Mouse (Mus musculus) limb, embryonic 10.5 days (tissue): ENCODE measurements around the gene Gsg1l. TPM values are rescaled to one million over a fixed set of nuclear protein-coding genes. Genes with fewer than 3 reads are reported as not detected.

Source experiments
- DNase-seq: peaks from one replicate; pipeline ENCODE4 v3.0.0-alpha.2; 2017; ENCODE audit warnings: low spot score
- H3K27ac ChIP-seq: fragments of 300-500 bp; sonication (generic); 2 replicates; pipeline ENCODE4 v1.5.1; 2016; ENCODE audit warnings: mild to moderate bottlenecking
- H3K27me3 ChIP-seq: fragments of 300-500 bp; sonication (generic); 2 replicates; pipeline ENCODE4 v1.6.1; 2016; ENCODE audit warnings: low read depth, mild to moderate bottlenecking; ENCODE audit not compliant: poor library complexity, severe bottlenecking
- H3K36me3 ChIP-seq: fragments of 300-500 bp; sonication (generic); 2 replicates; pipeline ENCODE4 v1.6.1; 2016; ENCODE audit warnings: mild to moderate bottlenecking, moderate library complexity
- H3K4me1 ChIP-seq: fragments of 300-500 bp; sonication (generic); 2 replicates; pipeline ENCODE4 v1.6.1; 2016
- H3K4me3 ChIP-seq: fragments of 300-500 bp; sonication (generic); 2 replicates; pipeline ENCODE4 v1.5.1; 2016; ENCODE audit warnings: mild to moderate bottlenecking, moderate library complexity
- H3K9me3 ChIP-seq: fragments of 300-500 bp; sonication (generic); replicated peaks from 2 replicates; pipeline ENCODE4 v1.6.1; 2016; ENCODE audit warnings: mild to moderate bottlenecking
- WGBS: fragments of 180-500 bp; shearing (Covaris S2); methylation state at CpG from one replicate; pipeline ENCODE4 v1.1.7; 2016; 5-methylcytosine and 5-hydroxymethylcytosine counted together
- polyA plus RNA-seq: library from polyadenylated mRNA; unstranded; fragments of >200 nt; fragmentation: Nextera tagmentation; extraction: Ambion mirVana; gene quantifications from 2 replicates; pipeline ENCODE4 v1.2.1, GENCODE M21; 2016

Gsg1l gene
- polyA plus RNA-seq = 0.18 and 0.61 TPM in 2 replicates

DNA sequence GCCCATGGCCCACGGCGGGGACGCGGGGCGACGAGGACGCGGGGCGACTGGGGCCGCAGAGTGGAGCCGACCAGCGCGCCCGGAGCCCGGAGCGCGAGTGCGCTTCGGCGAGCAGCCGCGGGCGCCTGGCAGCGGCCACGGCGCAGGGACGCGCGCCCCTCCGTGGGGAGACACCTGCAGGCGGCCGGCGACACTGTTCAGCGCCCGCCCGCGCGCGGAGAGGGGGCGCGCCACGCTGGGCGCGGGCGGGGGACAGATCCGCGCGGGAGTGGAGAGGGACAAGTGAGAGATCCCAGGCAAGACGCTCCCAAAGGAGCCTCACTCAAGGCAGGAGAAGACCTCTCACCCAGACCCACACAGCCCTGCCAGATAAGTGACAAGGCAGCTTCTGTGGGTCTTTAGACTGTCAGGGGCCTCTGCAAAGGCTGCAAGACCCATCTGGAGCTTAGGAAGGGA is at the start of gene Gsg1l:
Gene Gsg1l, minus strand, starts transcription at position 126 of the 456 bp plus-strand sequence.
- peaks cover 92% of the 10 kb centered on the region for H3K27me3 ChIP-seq
- H3K9me3 ChIP-seq = no peaks in the 10 kb centered on the region
- H3K36me3 ChIP-seq = no peaks in the 10 kb centered on the region
- H3K4me1 ChIP-seq = peaks cover 45% of the 10 kb centered on the region
- 2% methylated on average over 49 of the region's 49 CpGs for WGBS
- peak; percentile 48 for DNase-seq
- H3K27ac ChIP-seq = peak within 1 kb of the TSS; percentile 50
- H3K4me3 ChIP-seq = peak within 1 kb of the TSS; percentile 63

DNA sequence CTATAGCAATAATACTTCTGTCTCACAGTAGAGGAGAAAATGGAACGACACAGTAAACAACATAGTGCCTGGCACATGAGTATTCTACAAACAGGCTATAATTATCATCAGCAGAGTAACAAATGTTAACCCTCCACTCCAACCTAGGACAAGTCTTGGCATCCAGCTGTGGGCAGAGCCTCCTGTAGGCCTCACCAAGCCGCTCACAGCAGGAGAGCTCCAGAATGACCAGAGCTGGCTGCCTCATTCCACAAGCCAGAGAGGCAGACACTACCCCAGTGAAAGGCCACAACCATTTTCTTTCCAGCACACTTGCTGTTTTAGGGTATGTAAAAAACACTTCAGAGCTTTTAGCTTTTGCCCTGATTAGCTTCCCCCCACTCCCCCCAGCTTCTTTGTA is 45.5 kb upstream of the Gsg1l start:
- Histone ChIP-seq H3K36me3 (peaks cover 91% of the 10 kb centered on the region), H3K4me1 (no peaks in the 10 kb centered on the region), H3K4me3 (no peak overlapping the region), H3K9me3 (no peaks in the 10 kb centered on the region), H3K27me3 (no peaks in the 10 kb centered on the region), H3K27ac (no peak overlapping the region)
- WGBS = 86% methylated on average over 2 of the region's 2 CpGs
- no peak for DNase-seq

DNA sequence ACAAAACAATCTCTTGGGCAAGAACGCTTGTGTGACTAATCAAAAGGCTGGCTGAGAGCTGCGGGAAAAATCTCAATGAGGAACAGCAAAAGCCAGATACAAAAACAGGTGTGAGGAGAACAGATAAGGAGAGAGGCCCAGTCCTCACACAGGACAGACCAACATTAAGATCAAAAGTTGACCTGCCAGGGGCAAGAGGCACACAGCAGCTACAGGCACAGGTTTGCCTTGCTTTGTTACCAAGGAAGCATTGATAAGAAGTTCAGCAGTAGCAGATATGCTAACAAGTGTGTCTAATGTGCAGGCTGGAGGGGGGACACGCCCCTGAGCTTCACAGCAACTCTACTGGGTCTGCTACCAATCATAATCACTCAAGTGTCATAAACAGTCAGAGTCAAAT is 44.3 kb upstream of the Gsg1l start:
- Histone ChIP-seq H3K4me3 (no peak overlapping the region), H3K36me3 (peaks cover 95% of the 10 kb centered on the region), H3K27me3 (no peaks in the 10 kb centered on the region), H3K9me3 (no peaks in the 10 kb centered on the region), H3K27ac (no peak overlapping the region), H3K4me1 (no peaks in the 10 kb centered on the region)
- no peak for DNase-seq
- 82% methylated on average over 3 of the region's 3 CpGs for WGBS

DNA sequence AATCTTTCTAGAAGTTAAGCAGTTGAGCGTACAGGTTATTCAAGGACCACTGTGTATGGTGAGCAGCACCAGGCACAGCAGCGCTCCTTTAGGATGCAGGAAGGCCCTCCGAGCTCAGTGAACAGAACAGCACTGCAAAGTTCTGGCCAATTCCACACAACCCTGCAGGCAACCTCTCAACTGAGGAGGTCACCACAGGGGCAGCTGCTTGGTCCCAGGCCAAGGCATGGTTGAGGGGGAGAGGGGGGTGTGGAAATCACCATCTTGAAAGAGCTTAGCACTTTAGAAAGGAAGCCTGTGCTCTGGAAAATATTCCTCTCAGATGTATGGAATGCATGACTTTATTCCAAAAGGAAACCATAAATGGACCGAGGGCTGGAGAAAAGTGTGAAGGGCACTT is 39.3 kb upstream of the Gsg1l start:
- Histone ChIP-seq H3K27ac (no peak overlapping the region), H3K27me3 (no peaks in the 10 kb centered on the region), H3K4me1 (no peaks in the 10 kb centered on the region), H3K36me3 (peaks cover 93% of the 10 kb centered on the region), H3K9me3 (no peaks in the 10 kb centered on the region), H3K4me3 (no peak overlapping the region)
- DNase-seq = no peak
- 96% methylated on average over 4 of the region's 4 CpGs for WGBS

DNA sequence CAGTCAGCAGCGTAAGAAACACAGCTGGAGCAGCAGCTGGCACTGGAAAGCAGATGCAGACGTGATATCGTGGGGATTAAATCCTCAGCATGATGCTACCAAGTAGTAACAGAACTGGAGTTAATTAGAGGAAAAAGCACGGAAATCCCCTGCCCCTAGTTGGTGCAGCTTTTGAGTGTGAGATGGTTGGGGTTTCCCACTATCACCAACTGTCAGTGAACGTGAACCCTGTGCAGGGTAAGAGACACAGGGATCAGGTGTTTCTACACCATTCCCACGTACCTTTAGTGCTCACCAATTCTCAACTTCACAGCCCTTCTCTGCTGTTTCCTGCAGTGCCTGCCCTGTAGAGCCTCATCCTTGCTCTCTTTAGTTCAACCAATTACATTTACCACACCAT is 37.6 kb upstream of the Gsg1l start:
- 90% methylated on average over 6 of the region's 6 CpGs for WGBS
- Histone ChIP-seq H3K4me1 (no peaks in the 10 kb centered on the region), H3K4me3 (no peak overlapping the region), H3K36me3 (peaks cover 90% of the 10 kb centered on the region), H3K9me3 (no peaks in the 10 kb centered on the region), H3K27me3 (no peaks in the 10 kb centered on the region), H3K27ac (no peak overlapping the region)
- DNase-seq = no peak

DNA sequence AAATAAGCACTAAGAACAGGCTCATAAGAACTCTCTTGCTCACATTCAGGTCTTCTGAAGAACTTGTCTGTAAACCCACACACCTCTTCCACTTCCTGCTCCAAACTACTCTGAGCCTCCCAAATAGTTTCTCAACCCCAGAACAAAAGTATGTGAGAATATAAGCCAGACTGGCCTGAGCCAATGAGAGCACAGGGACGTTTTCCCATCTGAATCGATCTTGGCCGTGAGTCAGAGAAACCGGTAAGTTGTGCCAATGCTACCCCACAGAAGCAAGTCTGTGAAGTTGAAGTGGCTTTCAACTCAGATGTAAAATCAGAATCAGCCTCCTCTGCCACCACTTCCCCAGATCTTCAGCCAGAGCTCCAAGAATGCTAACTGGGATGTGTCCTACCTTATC is 31.1 kb upstream of the Gsg1l start:
- Histone ChIP-seq H3K27ac (no peak overlapping the region), H3K27me3 (no peaks in the 10 kb centered on the region), H3K36me3 (peaks cover 90% of the 10 kb centered on the region), H3K4me3 (no peak overlapping the region), H3K9me3 (no peaks in the 10 kb centered on the region), H3K4me1 (no peaks in the 10 kb centered on the region)
- no peak for DNase-seq
- WGBS = 97% methylated on average over 4 of the region's 4 CpGs

DNA sequence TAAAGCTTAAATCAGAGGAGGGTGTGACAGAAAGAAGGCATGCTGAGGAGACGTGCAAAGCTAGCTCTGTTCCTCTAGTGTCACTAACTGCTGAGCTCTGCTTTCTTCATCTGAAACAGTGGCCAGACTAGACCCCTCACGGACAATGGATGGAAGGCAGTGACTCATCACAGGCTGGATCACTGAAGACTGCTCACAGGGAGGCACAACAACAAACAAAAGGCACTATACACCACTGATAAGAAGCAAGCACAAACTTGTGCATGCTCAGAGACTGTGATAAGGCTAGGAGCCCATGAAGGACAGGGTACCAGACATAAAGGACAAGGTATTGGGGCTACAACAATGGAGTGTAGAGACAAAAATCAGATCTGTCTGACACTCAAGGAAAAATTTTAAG is 29.0 kb upstream of the Gsg1l start:
- Histone ChIP-seq H3K4me1 (no peaks in the 10 kb centered on the region), H3K9me3 (no peaks in the 10 kb centered on the region), H3K36me3 (peaks cover 97% of the 10 kb centered on the region), H3K27me3 (no peaks in the 10 kb centered on the region), H3K27ac (no peak overlapping the region), H3K4me3 (no peak overlapping the region)
- no peak for DNase-seq
- WGBS = 81% methylated on average over 2 of the region's 2 CpGs

DNA sequence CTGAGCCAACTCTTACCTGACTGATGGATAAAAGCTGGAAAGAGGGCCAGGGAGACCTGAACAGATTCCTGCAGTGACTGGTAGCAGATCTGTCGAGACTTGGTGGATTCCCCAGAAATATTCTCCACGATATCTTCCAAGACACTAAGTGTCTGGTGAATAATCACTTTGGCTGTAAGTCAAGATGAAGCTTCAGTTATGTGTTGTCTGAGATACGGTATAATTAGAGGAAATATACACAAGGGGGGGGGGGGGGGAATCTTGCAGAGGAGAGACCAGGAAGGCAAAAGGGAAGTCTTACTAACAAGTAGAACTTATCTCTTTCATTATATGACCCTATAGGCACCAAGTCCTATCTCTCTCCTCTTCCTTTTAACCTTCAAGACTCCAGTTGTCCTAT is 27.7 kb upstream of the Gsg1l start:
- no peak overlapping the region for H3K27ac ChIP-seq
- no peaks in the 10 kb centered on the region for H3K9me3 ChIP-seq
- H3K27me3 ChIP-seq = no peaks in the 10 kb centered on the region
- 94% methylated on average over 3 of the region's 3 CpGs for WGBS
- no peak for DNase-seq
- peaks cover 99% of the 10 kb centered on the region for H3K36me3 ChIP-seq
- no peaks in the 10 kb centered on the region for H3K4me1 ChIP-seq
- no peak overlapping the region for H3K4me3 ChIP-seq

DNA sequence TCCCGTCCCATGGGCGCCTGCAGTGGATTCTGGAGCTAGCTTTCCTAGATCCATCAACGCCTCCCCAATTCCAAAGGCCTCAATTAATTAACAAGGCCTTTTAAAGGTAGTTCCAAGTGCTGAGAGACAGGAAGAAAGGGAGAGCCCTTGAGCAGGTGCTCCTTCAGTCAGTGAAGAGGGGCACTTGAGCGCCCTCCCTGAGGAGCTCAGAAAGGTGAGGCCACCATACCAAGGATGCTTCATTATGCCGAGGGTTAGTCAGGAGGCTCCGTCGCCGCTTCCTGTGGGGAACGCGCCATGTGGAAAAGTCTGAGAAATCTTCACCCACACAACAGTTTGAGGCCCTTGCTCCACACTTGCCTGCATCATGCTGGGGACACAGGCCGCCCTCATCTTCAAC is 18.2 kb upstream of the Gsg1l start:
- Histone ChIP-seq H3K4me3 (no peak overlapping the region), H3K9me3 (no peaks in the 10 kb centered on the region), H3K36me3 (peaks cover 93% of the 10 kb centered on the region), H3K27me3 (no peaks in the 10 kb centered on the region), H3K4me1 (no peaks in the 10 kb centered on the region), H3K27ac (no peak overlapping the region)
- WGBS = 93% methylated on average over 11 of the region's 11 CpGs
- no peak for DNase-seq

DNA sequence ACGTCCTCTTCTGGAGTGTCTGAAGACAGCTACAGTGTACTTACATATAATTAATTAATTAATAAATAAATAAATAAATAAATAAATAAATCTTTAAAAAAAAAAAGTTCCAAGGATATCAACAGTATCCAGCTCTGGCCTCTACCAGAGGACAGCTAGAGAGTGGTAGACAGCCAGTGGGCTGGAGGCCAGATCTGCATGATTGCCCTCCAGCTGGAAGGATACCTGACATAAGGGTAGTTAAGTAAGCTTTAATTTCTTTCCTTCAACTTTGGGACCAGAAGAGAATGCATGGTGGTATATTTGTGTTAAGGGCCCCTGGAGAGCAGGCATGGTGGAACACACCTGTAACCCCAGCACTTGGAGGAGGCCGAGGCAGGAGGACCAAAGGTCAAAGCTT is 17.6 kb upstream of the Gsg1l start:
- WGBS = 89% methylated on average over 2 of the region's 2 CpGs
- Histone ChIP-seq H3K36me3 (peaks cover 87% of the 10 kb centered on the region), H3K4me1 (no peaks in the 10 kb centered on the region), H3K27me3 (no peaks in the 10 kb centered on the region), H3K4me3 (no peak overlapping the region), H3K9me3 (no peaks in the 10 kb centered on the region), H3K27ac (no peak overlapping the region)
- no peak for DNase-seq

DNA sequence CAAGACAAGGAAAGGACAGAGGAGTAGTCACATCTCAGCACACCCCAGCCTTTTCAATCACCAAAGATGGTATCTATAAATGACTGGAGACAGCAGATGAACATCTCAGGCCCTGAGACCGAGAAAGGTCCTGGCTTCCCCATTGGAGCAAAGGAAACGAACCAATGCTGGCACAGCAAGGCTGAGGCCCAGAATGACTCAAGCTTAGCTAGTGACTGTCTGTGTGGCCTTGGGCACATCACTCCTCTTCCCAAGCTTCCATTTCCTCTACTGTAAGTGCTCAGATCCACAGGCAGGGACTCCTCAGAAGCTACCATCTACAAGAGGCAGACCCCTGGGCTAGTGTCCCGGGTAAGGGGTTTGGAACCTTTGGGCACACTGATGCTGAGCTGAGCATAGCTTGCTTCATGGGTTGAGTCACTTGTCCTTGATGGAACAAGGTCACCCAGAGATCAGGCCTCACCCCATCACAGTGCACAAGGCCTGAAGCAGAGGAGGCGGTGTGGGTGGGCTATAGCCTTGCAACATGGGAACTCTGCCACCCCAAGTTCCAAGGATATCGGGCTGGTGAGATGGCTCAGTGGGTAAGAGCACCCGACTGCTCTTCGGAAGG is 17.1 kb upstream of the Gsg1l start:
- no peaks in the 10 kb centered on the region for H3K4me1 ChIP-seq
- DNase-seq = no peak
- H3K36me3 ChIP-seq = peaks cover 81% of the 10 kb centered on the region
- no peaks in the 10 kb centered on the region for H3K9me3 ChIP-seq
- H3K27me3 ChIP-seq = no peaks in the 10 kb centered on the region
- no peak overlapping the region for H3K4me3 ChIP-seq
- 97% methylated on average over 7 of the region's 7 CpGs for WGBS
- no peak overlapping the region for H3K27ac ChIP-seq

DNA sequence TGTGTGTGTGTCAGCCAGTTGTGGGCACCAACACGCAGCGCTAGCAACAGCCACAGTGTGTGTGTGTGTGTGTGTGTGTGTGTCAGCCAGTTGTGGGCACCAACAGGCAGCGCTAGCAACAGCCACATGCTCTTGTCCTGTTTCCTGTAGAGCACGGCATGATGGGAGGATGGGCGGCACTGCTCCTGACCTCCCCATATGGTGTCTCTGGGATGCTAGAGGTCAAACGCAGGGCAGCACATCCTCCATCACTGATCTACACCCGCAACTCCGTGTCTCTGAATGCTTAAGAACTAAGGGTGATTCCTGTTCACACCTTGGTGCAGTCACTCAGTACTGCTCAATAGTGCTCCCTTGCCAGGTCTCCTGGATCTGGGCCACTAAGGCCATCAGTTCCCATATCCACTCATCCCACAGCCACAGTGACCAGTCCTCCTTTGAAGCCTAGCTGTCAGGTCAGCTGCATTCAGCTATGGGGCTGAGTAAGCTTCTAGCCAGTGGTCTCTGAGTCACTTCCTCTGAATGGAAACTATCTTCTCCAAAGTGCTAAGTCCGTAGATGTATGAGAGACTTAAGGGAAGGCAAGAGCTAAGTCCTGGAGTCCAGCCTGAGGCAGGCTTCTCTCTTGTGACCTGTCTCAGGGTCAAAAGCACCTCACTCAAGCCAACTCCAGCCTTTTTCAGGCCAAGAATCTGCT is 15.2 kb upstream of the Gsg1l start:
- WGBS = 68% methylated on average over 7 of the region's 9 CpGs
- Histone ChIP-seq H3K4me1 (no peaks in the 10 kb centered on the region), H3K4me3 (no peak overlapping the region), H3K9me3 (no peaks in the 10 kb centered on the region), H3K27me3 (no peaks in the 10 kb centered on the region), H3K27ac (no peak overlapping the region), H3K36me3 (peaks cover 62% of the 10 kb centered on the region)
- no peak for DNase-seq

DNA sequence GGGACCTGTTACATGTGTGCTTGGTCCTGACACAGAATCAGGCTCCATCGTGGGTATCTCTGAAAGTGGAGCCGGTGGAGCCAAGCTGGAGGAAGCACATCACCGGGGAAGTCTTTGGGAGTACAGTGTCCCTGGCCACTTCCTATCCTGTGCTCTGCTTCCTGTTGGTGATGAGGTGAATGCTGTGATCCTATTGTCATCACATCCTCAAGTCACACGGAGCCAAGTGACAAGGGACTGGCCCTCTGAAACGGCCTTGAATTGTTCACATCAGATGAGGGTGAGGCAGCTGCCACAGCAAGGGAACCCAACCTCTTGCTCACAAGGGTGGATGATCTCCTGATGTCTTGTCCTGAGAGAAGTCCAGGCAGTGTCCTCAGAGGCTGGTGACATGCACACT is 14.4 kb upstream of the Gsg1l start:
- Histone ChIP-seq H3K4me3 (no peak overlapping the region), H3K4me1 (no peaks in the 10 kb centered on the region), H3K9me3 (no peaks in the 10 kb centered on the region), H3K27ac (no peak overlapping the region), H3K36me3 (peaks cover 54% of the 10 kb centered on the region), H3K27me3 (no peaks in the 10 kb centered on the region)
- 94% methylated on average over 5 of the region's 5 CpGs for WGBS
- DNase-seq = no peak
